In genomic region chr11:57516946-57517441, GRCm38 (mm10) we compare ENCODE assay signal across 8 mouse cellular contexts. TPM values are rescaled to one million over a fixed set of nuclear protein-coding genes. Genes with fewer than 3 reads are reported as not detected.
A peak's percentile ranks its signal among the peaks of the same experiment; 100 is the strongest.
DNase-seq lines count a peak whose midpoint lies in the region; ATAC-seq and TF ChIP-seq lines count a peak whose summit lies in the region.
"Had no signal": no experiment of that assay in that cellular context is flagged by ENCODE, and none has a peak within 500 bp of the region (broad histone marks: within the 10 kb centered on the region; RNA-seq: fewer than 3 reads in every experiment).

No protein-coding gene starts in this region.

- no peak for ATAC-seq in kidney, embryonic 16.5 days (ENCODE audit: low FRiP score, low TSS enrichment)
- ATAC-seq in hindbrain, embryonic 12.5 days (ENCODE audit: low FRiP score), result no peak
- no peak for ATAC-seq in intestine, postnatal 0 days
- ATAC-seq in neural tube, embryonic 13.5 days (ENCODE audit: low read depth), result no peak

- H3K9ac ChIP-seq in kidney, embryonic 16.5 days (replicated peaks; ENCODE audit: low read length), result no peak overlapping the region
- no peak overlapping the region for H3K9ac ChIP-seq in hindbrain, embryonic 12.5 days
- H3K9ac ChIP-seq in intestine, postnatal 0 days (ENCODE audit: low read depth, low read length), result no peak overlapping the region
- peak overlapping the region; percentile 38 for H3K9ac ChIP-seq in neural tube, embryonic 13.5 days

- 0 out of 2 replicates have a peak overlapping the region, but pooled peaks have one; percentile 75 for H3K4me2 ChIP-seq in kidney, embryonic 16.5 days (replicated peaks; ENCODE audit: low read depth, low read length)
- H3K4me2 ChIP-seq in hindbrain, embryonic 12.5 days (replicated peaks), result peak overlapping the region; percentile 76
- H3K4me2 ChIP-seq in intestine, postnatal 0 days (replicated peaks; ENCODE audit: low read depth), result peak overlapping the region; percentile 86
- H3K4me2 ChIP-seq in neural tube, embryonic 13.5 days, result peak overlapping the region; percentile 76

- no peak for TF ChIP-seq CTCF in kidney, adult 2 months (conservative IDR thresholded peaks at IDR 0.05; ENCODE audit: insufficient read depth, insufficient read length, low read depth, low read length)
- TF ChIP-seq CTCF in intestine, postnatal 0 days (IDR thresholded peaks at IDR 0.05; ENCODE audit: low read depth), result no peak

- no peaks in the 10 kb centered on the region for H3K9me3 ChIP-seq in kidney, embryonic 16.5 days (ENCODE audit: low read length)
- no peaks in the 10 kb centered on the region for H3K9me3 ChIP-seq in hindbrain, embryonic 12.5 days (replicated peaks)
- H3K9me3 ChIP-seq in intestine, postnatal 0 days (ENCODE audit: control insufficient read depth), result no peaks in the 10 kb centered on the region
- H3K9me3 ChIP-seq in neural tube, embryonic 13.5 days, result no peaks in the 10 kb centered on the region
- H3K9me3 ChIP-seq: embryonic facial prominence, embryonic 12.5 days had no signal

- H3K27me3 ChIP-seq in kidney, embryonic 16.5 days (ENCODE audit: insufficient read depth, low read length), result no peaks in the 10 kb centered on the region
- H3K27me3 ChIP-seq in kidney, adult 2 months (replicated peaks; ENCODE audit: control insufficient read depth, insufficient read depth, low read length), result no peaks in the 10 kb centered on the region
- H3K27me3 ChIP-seq in hindbrain, embryonic 12.5 days, result no peaks in the 10 kb centered on the region
- H3K27me3 ChIP-seq in intestine, postnatal 0 days (replicated peaks; ENCODE audit: control insufficient read depth, insufficient read depth, low read length), result no peaks in the 10 kb centered on the region
- no peaks in the 10 kb centered on the region for H3K27me3 ChIP-seq in neural tube, embryonic 13.5 days
- H3K27me3 ChIP-seq: embryonic facial prominence, embryonic 12.5 days had no signal

- no peak for DNase-seq in kidney, adult 2 months
- DNase-seq in cerebellum, postnatal 14 days, result no peak
- DNase-seq in gastrocnemius, postnatal 10 days, result no peak

- no peak for TF ChIP-seq POLR2A in kidney, adult 2 months (IDR thresholded peaks at IDR 0.05; ENCODE audit: low read depth, low read length)

- H3K36me3 ChIP-seq in kidney, embryonic 16.5 days (ENCODE audit: insufficient read depth, low read length), result peaks cover 9% of the 10 kb centered on the region
- 0 out of 2 replicates have a peak, but pooled peaks cover 1% of the 10 kb centered on the region for H3K36me3 ChIP-seq in kidney, adult 2 months (ENCODE audit: control insufficient read depth, insufficient read depth, low read length)
- peaks cover 12% of the 10 kb centered on the region for H3K36me3 ChIP-seq in hindbrain, embryonic 12.5 days
- peaks cover 19% of the 10 kb centered on the region for H3K36me3 ChIP-seq in intestine, postnatal 0 days (ENCODE audit: control insufficient read depth, insufficient read depth)
- H3K36me3 ChIP-seq in neural tube, embryonic 13.5 days, result peaks cover 29% of the 10 kb centered on the region

- no peak overlapping the region for H3K4me3 ChIP-seq in kidney, embryonic 16.5 days (ENCODE audit: low read length)
- H3K4me3 ChIP-seq in kidney, adult 2 months (ENCODE audit: insufficient read depth, low read depth, low read length), result no peak overlapping the region
- H3K4me3 ChIP-seq in hindbrain, embryonic 12.5 days, result no peak overlapping the region
- H3K4me3 ChIP-seq in intestine, postnatal 0 days (ENCODE audit: low read depth, low read length), result 0 out of 2 replicates have a peak overlapping the region, but pooled peaks have one; percentile 95
- H3K4me3 ChIP-seq in neural tube, embryonic 13.5 days, result peak overlapping the region; percentile 93; the same call in 1 of the 2 replicates

- no peak overlapping the region for H3K27ac ChIP-seq in kidney, embryonic 16.5 days (ENCODE audit: low read length)
- H3K27ac ChIP-seq in kidney, adult 2 months (ENCODE audit: insufficient read depth, low read depth, low read length), result no peak overlapping the region
- H3K27ac ChIP-seq in hindbrain, embryonic 12.5 days, result no peak overlapping the region
- no peak overlapping the region for H3K27ac ChIP-seq in intestine, postnatal 0 days (ENCODE audit: low read depth, low read length)
- no peak overlapping the region for H3K27ac ChIP-seq in neural tube, embryonic 13.5 days (replicated peaks)
- H3K27ac ChIP-seq: embryonic facial prominence, embryonic 12.5 days had no signal

- WGBS in kidney, embryonic 16.5 days, result 33% methylated on average over 5 of the region's 5 CpGs
- WGBS in kidney, adult 2 months, result 46% methylated on average over 5 of the region's 5 CpGs
- WGBS in hindbrain, embryonic 12.5 days, result 74% methylated on average over 5 of the region's 5 CpGs
- WGBS in intestine, postnatal 0 days, result 27% methylated on average over 5 of the region's 5 CpGs
- WGBS in neural tube, embryonic 13.5 days, result 72% methylated on average over 5 of the region's 5 CpGs

- H3K4me1 ChIP-seq in kidney, embryonic 16.5 days (ENCODE audit: insufficient read depth, low read length), result peaks cover 16% of the 10 kb centered on the region
- no peaks in the 10 kb centered on the region; the same call in 1 of the 2 replicates for H3K4me1 ChIP-seq in kidney, adult 2 months (ENCODE audit: control insufficient read depth, insufficient read depth, low read length)
- H3K4me1 ChIP-seq in hindbrain, embryonic 12.5 days, result peaks cover 16% of the 10 kb centered on the region
- no peaks in the 10 kb centered on the region for H3K4me1 ChIP-seq in intestine, postnatal 0 days (replicated peaks; ENCODE audit: control insufficient read depth, insufficient read depth, low read length)
- H3K4me1 ChIP-seq in neural tube, embryonic 13.5 days (replicated peaks), result peaks cover 30% of the 10 kb centered on the region

RNA-seq across cellular contexts. Expression of gene Fam114a2, which starts 1.4 kb away (rescaled TPM):
- 87.2 and 96.8 TPM in 2 replicates for polyA plus RNA-seq in kidney, embryonic 16.5 days (2015; fragmentation: Nextera tagmentation; extraction: Ambion mirVana)
- polyA plus RNA-seq in kidney, adult 2 months (2012; rRNA removed), result 28.9 and 31.5 TPM in 2 replicates
- 86.3 and 88.2 TPM in 2 replicates for polyA plus RNA-seq in hindbrain, embryonic 12.5 days (2016; fragmentation: Nextera tagmentation; extraction: Ambion mirVana)
- polyA plus RNA-seq in intestine, postnatal 0 days (2015; fragmentation: Nextera tagmentation; extraction: Ambion mirVana), result 54.8 and 56.1 TPM in 2 replicates
- polyA plus RNA-seq in neural tube, embryonic 13.5 days (2015; fragmentation: Nextera tagmentation; extraction: Ambion mirVana), result 91.6 and 100 TPM in 2 replicates
- 10 to 100 TPM; 38.3 to 45.4 TPM for total RNA-seq in gastrocnemius, postnatal 10 days (2021)

RNA-seq across cellular contexts. Expression of gene Mfap3, which starts 1.5 kb away (rescaled TPM):
- polyA plus RNA-seq in kidney, embryonic 16.5 days (2015; fragmentation: Nextera tagmentation; extraction: Ambion mirVana), result 50.7 and 51.3 TPM in 2 replicates
- polyA plus RNA-seq in kidney, adult 2 months (2012; rRNA removed), result 10.6 and 11.2 TPM in 2 replicates
- 57.6 and 59.7 TPM in 2 replicates for polyA plus RNA-seq in hindbrain, embryonic 12.5 days (2016; fragmentation: Nextera tagmentation; extraction: Ambion mirVana)
- polyA plus RNA-seq in intestine, postnatal 0 days (2015; fragmentation: Nextera tagmentation; extraction: Ambion mirVana), result 30.4 and 31.9 TPM in 2 replicates
- 52.1 and 63.8 TPM in 2 replicates for polyA plus RNA-seq in neural tube, embryonic 13.5 days (2015; fragmentation: Nextera tagmentation; extraction: Ambion mirVana)
- 10 to 100 TPM; 16.1 to 18.4 TPM for total RNA-seq in gastrocnemius, postnatal 10 days (2021)

Comparison
In these comparisons a context has a peak if more than half of its experiments do, and no peak if none do; other contexts are left out.
1. H3K4me3 ChIP-seq: peak in intestine, postnatal 0 days (single experiment) and neural tube, embryonic 13.5 days (single experiment); none in kidney, embryonic 16.5 days (single experiment), kidney, adult 2 months (single experiment) and hindbrain, embryonic 12.5 days (single experiment).
2. Peak in every context shown above with its lines, with median percentiles within 50 percentile points of each other: H3K4me2 ChIP-seq.